Mouse (Mus musculus): Measurements from ENCODE around the gene Spen.

DNA sequence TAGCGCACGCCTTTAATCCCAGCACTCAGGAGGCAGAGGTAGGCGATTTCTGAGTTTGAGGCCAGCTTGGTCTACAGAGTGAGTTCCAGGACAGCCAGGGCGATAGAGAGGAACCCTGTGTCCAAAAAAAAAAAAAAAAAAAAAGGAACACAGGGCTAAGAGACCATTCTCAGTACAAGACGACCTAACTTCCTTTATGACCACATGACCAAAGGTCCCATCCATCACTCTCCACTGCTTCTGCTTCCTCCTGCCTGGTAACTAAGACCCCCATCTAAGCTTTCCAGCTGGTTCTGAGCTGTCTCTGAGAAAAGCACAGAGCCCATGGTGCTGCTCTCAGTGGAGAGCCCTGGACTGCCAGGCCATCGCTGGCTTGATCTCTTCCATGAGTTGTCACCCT is 26.3 kb downstream of the Spen start:
- TF ChIP-seq CTCF (IDR thresholded peaks at IDR 0.05; ENCODE audit: insufficient read depth, low read depth, low read length) (no peak), POLR2A (IDR thresholded peaks at IDR 0.05; ENCODE audit: insufficient read depth, low read depth, low read length) (no peak)

Data from olfactory bulb, adult 2 months (tissue).